Mouse (Mus musculus) layer of hippocampus, adult 9-10 months (tissue): Measurements from ENCODE around the gene Cdc14b.

Experiments
- DNase-seq: peaks from one replicate; pipeline ENCODE4 v3.0.0; 2022; ENCODE audit warnings: low spot score

The Cdc14b gene

DNA sequence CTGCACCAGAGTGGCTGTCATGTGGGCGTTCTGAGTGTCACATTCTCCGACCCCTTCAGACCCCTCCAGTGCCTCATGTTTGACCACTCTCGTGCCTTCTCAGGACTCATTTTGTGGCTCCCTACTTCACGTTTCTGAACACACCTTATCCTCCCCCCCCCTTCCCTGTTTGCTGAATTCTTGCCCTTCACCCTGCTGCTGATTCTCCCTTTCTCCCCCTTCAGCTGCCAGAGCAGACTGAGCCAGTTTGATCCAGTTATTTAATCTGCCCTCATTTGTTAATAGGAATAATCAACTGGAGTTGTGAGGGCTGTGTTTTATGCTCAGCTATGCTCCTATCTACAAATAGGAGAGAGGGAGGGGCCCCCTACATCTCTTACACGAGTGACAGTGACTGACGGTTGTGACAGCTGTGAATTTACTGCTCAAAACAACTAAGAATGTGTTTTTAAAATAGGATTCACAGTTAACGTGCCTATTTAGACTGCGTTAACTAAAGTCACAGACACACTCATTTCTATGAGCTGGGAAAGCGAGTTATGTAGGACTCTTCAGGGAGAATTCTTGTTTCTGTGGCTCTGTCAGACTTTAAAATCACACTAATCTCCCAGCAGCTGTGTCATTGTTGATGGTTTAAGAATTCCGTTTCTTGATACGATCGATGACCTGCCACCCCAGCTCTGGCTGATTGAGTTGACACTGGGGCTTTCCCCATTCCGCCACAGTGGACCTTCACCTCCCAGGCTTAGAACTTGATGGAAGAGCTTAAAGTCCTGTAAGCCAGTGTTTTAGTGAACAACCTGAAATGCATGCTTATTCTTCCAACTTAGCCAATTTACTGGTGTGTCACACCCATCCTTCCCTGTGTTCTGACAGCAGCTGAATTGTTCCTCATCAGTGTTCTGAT lies 96.1 kb downstream of the Cdc14b start:
- no peak for DNase-seq

DNA sequence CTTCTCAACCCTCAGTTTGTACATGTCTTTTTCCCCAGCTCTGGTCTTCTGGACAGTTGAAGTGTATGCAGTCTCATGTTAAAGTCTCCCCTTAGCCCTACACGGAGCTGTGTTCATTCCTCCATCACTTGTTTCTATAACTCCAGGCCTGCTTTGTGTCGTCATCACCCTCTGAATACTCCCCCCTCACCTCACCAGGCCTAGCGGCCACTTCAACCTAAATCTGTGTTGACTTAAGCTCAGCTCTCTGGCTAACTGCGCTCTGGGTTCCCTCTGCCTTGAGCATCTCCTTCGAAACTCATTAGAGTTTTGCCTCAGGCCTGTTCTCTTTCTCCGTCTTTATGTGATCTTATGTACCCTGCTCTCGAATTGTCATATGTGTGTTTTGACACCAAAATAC lies 97.1 kb downstream of the Cdc14b start:
- DNase-seq: no peak

DNA sequence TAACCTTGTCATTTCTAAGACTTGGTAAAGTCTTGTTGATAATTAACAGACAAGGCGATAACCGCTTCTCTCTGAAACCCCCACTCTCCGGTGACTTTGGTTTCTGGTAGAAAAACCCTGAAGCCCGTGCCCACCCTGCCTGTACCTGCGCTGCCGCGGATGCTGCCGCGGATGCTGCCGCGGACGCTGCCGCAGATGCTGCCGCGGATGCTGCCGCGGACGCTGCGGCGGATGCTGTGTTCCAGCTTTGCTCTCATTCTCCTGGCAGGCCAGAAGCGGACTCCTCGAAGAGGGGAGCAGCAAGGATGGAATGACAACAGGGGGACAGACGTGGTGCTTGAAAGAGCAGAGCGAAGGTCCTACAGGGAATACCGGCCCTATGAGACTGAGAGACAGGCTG lies 105.3 kb downstream of the Cdc14b start:
- no peak for DNase-seq

DNA sequence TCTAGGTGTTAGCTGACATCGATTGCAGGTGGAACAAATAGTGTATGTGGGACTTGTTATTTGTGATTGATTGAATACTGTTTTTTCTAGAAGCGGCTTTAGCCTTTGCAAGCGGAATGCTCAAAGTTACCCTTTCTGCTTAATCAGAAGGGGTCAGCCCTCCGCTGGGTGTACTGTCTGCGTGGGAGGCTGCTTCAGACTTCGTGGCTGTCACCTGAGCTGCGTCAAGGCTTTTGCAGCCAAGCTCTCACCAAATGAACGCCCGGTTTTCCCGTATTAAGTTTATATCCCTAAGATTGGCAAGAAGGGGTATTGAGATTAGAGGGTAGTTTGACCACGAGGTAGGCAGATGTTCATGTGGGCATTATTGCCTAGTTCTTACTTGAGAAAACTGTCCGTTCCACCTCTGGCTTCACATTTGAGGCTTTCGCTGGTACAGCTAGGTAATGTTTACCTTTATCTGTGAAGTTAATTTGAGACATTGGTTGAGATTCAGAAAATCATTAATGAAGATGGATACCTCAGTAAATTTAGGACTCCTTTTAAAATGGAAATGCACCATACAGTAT lies 111.9 kb downstream of the Cdc14b start:
- DNase-seq: no peak

GRCm38 (mm10) chr13:64162626-64163025 lies 112.5 kb downstream of the Cdc14b start:
- no peak for DNase-seq

DNA sequence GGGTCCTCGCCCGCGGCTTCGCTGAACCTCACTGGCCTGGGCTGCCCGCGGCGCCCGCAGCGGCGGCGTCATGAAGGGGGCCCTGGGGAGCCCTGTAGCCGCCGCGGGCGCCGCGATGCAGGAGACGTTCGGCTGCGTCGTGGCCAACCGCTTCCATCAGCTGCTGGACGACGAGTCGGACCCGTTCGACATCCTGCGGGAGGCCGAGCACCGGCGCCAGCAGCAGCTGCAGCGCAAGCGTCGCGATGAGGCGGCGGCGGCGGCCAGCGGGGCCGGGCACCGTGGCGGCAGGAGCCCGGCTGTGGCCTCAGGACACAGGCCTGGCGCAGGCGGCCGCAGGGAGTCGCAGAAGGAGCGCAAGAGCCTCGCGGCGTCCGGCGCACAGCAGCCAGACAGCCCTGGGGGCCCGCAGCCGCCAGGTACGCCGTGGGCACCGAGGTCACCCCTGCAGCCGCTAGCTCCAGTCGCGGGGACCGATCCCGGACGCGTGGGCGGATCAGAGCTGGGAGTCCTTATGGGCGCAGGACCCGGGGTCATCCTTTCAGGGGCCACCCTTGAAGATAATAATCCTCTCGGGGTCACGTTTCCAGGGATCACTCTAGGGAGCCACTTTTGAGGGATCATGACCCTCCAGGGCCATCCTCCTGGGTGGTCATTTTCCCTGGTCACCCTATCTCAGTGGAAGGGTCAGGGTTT lies 113.0 kb downstream of the Cdc14b start:
- no peak for DNase-seq

DNA sequence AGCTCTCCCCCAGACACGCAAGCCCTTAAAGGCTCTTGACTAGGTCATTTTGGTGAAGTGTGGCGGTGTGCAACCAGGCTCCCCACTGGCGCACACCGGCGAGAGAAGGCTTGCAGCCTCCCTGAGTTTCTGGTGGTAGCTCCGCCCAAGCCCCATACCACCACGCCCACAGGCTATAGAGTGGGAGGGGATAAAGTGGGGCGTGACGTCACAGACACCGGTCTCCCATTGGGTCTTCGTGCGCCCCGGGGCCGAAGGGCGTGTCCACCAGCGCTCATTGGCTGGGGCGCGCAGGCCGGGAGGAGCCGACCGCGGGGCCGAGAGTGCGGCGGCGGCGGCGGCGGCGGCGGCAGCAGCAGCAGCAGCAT lies 113.6 kb downstream of the Cdc14b start, which contains the start of gene Habp4:
Gene Habp4, plus strand, starts transcription at position 277 of the 368 bp plus-strand sequence.
- peak; percentile 96 for DNase-seq

DNA sequence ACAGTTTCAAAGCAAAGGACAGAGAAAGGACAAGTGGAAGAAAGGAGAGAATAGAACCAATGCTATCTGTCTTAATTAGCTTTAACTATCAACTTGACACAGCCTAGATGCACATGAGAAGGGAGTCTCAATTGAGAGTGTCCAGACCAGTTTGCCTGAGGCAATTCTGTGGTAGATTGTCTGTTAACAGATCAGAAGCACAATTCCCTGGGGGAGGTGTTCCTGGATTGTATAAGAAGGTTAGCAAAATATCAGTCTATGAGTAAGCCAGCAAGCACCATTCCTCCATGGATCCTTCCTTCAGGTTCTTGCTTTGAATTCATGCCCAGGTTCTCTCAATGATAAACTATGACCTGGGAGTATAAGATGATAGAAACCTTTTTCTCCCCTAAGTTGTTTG lies 118.1 kb downstream of the Cdc14b start:
- no peak for DNase-seq

GRCm38 (mm10) chr13:64155171-64155571 lies 119.9 kb downstream of the Cdc14b start:
- no peak for DNase-seq

DNA sequence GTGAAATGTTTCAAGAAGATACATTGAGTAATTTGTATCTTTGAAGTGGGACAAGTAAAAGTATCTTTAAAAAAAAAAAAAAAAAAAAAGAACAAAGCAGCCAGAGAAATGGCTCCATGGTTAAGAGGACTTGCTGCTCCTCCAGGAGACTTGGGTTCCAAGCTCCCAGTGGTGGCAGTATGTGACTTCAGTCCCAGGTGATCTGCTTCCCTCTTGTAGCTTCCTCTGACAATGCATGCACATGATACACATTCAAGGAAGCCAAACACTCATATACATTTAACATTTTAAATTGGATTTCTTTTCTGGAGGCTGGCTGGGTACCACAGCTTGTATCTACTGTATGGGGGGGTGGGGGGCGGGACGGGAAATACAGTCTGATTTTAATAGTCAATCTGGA lies 120.4 kb downstream of the Cdc14b start:
- no peak for DNase-seq

DNA sequence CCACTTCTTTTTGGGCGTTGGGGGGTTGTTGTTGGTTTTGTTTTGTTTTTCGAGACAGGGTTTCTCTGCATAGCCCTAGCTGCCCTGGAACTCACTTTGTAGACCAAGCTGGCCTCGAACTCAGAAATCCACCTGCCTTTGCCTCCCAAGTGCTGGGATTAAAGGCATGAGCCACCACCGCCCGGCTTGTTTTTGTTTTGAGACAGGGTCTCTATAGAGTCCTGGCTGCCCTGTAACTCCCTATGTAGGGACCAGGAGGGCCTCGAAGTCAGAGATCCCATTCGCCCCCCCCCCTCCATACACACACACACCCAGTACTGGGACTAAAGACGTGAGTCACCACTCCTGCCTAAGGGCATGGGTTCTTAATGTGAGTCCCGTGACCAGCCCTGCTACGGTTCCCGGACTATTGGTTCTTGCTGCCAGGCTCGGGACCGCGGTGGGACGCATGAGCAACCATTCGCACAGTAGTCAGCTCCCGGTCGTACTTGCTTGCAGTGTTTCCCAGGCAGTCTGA lies 121.3 kb downstream of the Cdc14b start:
- DNase-seq: no peak

GRCm38 (mm10) chr13:64153083-64153682 lies 121.9 kb downstream of the Cdc14b start, which contains the start of gene Zfp367:
Gene Zfp367 (minus strand): TSS chr13:64153202.
- DNase-seq: peak; percentile 93

- DNase-seq: no peak
Measured at GRCm38 (mm10) chr13:64152671-64153082, 122.4 kb downstream of the Cdc14b start.

- no peak for DNase-seq
Measured at GRCm38 (mm10) chr13:64152241-64152669, 122.8 kb downstream of the Cdc14b start.

DNA sequence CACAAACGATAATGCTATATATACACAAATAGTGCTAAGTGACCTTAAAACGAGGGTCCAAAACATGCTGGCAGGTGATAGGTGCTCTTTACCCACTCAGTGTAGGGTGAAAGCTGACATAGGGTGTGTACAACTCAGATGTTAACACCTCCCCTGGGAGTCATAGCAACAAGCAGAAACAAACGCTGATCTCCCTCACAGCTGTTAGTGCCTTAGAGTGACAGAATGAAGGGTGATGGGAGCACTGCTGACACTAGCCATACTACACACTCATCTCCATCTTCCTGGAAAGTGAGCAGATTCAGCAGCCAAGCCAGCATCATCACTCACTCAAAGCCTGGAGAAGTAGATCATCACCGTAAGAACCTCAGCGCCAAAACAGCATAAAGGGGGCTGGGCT lies 125.0 kb downstream of the Cdc14b start:
- DNase-seq: no peak
